Mouse (Mus musculus): ENCODE measurements at regions not wholly inside any gene's neighbourhood (a gene's known extent, or its start where the extent isn't known, plus 50 kb on each side); places are given as distances from the start of the nearest gene placed in this dataset.

DNA sequence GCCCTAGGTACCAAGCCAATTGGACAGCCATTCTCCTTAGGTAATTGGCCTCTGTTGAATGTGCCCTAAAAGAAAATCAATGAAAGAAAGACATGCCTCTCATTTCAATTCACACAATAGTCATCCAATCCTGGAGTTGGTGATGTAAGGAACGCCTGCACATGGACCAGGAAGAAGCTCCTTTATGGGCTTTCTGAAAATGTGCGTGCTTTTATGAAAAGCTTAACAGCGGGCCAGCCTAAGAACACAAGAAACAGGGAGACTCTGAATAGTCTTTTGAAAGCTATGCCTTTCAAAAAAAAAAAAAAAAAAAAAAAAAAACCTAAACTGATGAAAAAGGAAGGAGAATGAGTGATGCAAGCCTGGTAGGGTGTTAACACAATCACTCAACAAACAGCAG, 183.1 kb downstream of the Pcdh19 start:
- H3K27ac ChIP-seq = no peak overlapping the region
- no peak for ATAC-seq
- H3K36me3 ChIP-seq = no peaks in the 10 kb centered on the region
- H3K27me3 ChIP-seq (replicated peaks) = no peaks in the 10 kb centered on the region
- no peaks in the 10 kb centered on the region for H3K4me1 ChIP-seq (replicated peaks)
- H3K9ac ChIP-seq = no peak overlapping the region
- H3K4me3 ChIP-seq (replicated peaks) = no peak overlapping the region
- H3K9me3 ChIP-seq = no peaks in the 10 kb centered on the region
- WGBS = 83% methylated on average over 3 of the region's 3 CpGs
- H3K4me2 ChIP-seq (replicated peaks) = no peak overlapping the region

DNA sequence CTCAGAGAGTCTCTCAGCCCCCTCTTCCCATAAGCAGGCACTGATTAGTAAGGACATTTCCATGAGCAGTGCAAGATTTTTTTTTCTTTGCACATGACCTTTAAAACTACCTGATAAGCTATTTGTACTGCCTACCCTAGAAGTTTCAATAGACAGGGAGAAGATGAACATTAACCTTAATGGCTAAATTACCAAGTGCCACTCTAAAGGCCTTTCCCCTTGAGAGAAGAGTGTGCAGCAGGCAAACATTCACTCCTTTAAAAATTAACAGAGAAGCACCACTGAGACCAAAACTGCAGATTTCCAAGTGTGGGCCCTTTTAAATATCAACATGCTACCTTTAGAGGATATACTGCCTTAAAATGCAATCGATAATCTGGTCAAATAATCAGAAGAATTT, 226.9 kb downstream of the Pcdh19 start:
- WGBS = 63% methylated on average over 1 of the region's 1 CpGs
- ATAC-seq = peak; percentile 66; the same call in 1 of the 2 replicates
- H3K9me3 ChIP-seq = no peaks in the 10 kb centered on the region
- H3K4me2 ChIP-seq (replicated peaks) = no peak overlapping the region
- H3K27ac ChIP-seq = no peak overlapping the region
- no peak overlapping the region for H3K4me3 ChIP-seq (replicated peaks)
- H3K4me1 ChIP-seq (replicated peaks) = no peaks in the 10 kb centered on the region
- H3K36me3 ChIP-seq = no peaks in the 10 kb centered on the region
- H3K9ac ChIP-seq = no peak overlapping the region
- H3K27me3 ChIP-seq (replicated peaks) = no peaks in the 10 kb centered on the region

DNA sequence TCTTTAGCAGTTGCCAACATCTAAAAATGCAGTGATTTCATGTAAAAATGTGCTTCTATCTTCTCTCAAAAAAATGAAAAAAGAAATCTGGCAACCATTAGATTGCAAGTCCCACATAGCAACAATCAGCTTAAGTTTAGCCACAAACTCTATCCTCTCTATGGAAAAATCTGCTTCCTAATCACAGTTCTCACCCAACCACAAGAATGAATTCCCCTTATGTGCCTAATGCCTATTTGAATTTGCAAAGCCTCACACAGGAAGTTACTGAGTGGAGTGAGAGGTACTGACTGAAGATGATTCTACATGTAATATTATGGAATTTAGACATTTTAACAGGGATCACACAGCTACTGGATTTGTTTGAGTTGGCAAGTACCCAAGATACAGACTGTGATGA, 241.4 kb downstream of the Pcdh19 start:
- Histone ChIP-seq H3K27me3 (replicated peaks) (no peaks in the 10 kb centered on the region), H3K9me3 (no peaks in the 10 kb centered on the region), H3K36me3 (no peaks in the 10 kb centered on the region), H3K9ac (no peak overlapping the region), H3K4me3 (replicated peaks) (no peak overlapping the region), H3K4me2 (replicated peaks) (no peak overlapping the region), H3K4me1 (replicated peaks) (no peaks in the 10 kb centered on the region), H3K27ac (no peak overlapping the region)
- no peak for ATAC-seq

DNA sequence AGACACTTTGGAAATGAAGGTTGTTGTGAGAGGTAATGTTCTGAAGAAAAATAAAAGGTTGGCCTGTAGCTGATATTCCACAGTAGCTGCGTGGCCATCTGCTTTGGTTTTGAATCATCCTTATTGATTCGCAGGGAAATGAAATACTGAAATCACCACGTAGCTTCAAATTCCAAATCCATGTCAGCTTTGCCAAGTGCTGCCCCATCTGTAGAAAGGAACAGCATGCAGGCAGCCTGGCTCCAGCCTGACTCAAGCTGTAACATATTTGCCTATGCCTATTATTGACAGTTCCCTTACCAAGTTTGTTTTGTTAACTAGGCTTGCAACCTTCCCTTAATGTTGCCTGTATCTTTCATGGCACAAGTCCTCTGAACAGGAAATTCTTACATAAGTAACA, 286.3 kb downstream of the Pcdh19 start:
- WGBS = 84% methylated on average over 3 of the region's 3 CpGs
- no peaks in the 10 kb centered on the region for H3K4me1 ChIP-seq (replicated peaks)
- no peaks in the 10 kb centered on the region for H3K9me3 ChIP-seq
- H3K27ac ChIP-seq = no peak overlapping the region
- H3K36me3 ChIP-seq = no peaks in the 10 kb centered on the region
- no peak overlapping the region for H3K9ac ChIP-seq
- H3K4me2 ChIP-seq (replicated peaks) = no peak overlapping the region
- ATAC-seq = no peak
- H3K4me3 ChIP-seq (replicated peaks) = no peak overlapping the region
- H3K27me3 ChIP-seq (replicated peaks) = no peaks in the 10 kb centered on the region

DNA sequence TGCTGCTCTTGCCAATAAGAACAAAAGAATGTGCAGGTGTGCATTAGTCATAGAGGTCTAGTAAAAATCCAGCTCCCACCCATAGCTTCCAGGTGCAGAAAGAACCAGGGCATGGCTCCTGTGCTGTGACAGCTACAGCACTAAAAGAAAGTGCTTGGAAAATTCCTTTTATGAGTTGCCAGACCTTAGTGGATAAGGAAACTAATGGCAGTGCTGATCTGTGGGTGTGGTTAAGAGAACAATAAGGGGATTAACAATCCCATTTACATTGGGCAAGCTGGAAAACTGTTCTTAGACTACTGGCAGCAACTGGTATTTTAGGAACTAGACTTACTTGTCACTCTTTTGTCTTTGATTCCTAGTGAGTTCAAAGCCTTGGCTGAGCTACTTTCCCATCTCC, 301.0 kb downstream of the Pcdh19 start:
- no peak overlapping the region for H3K27ac ChIP-seq
- no peaks in the 10 kb centered on the region for H3K4me1 ChIP-seq (replicated peaks)
- no peaks in the 10 kb centered on the region for H3K27me3 ChIP-seq (replicated peaks)
- no peak for ATAC-seq
- no peaks in the 10 kb centered on the region for H3K9me3 ChIP-seq
- no peak overlapping the region for H3K9ac ChIP-seq
- H3K36me3 ChIP-seq = no peaks in the 10 kb centered on the region
- H3K4me2 ChIP-seq (replicated peaks) = no peak overlapping the region
- H3K4me3 ChIP-seq (replicated peaks) = no peak overlapping the region

DNA sequence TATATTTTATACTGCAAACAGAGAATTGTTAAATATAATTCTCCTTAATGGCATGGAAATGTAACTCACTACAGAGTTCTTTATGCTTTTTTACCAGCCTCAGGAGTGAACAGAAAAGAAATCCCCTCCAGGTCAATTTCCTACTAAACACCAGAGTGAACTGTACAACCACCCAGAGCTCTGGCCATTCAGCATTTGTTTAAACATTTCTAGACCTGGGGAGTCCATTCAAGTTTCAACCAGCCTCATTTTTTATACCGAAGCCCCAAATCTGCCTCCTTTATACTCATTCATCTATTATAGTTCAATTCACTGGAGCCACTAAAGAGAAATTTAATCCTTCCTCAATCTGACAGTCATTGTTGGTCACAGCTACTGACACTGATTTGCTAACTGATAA, 314.8 kb downstream of the Pcdh19 start:
- ATAC-seq = no peak
- Histone ChIP-seq H3K36me3 (no peaks in the 10 kb centered on the region), H3K27ac (no peak overlapping the region), H3K4me1 (replicated peaks) (no peaks in the 10 kb centered on the region), H3K9me3 (no peaks in the 10 kb centered on the region), H3K4me2 (replicated peaks) (no peak overlapping the region), H3K4me3 (replicated peaks) (no peak overlapping the region), H3K9ac (no peak overlapping the region), H3K27me3 (replicated peaks) (no peaks in the 10 kb centered on the region)
- WGBS = 83% methylated on average over 1 of the region's 1 CpGs

DNA sequence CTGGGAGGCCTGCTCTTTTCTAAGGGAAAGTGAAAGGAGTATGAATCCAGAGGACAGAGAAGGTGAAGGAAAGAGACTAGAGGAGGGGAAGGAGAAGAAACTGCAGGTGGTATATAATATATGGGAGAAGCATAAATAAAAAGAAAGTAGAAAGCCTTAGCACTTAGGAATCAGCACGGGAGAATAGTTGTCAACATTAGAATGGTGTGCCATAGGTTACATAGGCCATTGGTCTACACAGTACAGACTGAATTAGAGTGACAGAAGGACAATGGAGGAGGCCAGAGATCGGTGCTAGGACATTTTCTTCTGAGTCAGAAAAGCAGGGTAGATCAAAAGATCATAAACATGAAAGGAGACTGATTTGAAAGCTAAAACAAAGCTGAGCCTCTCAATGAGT, 315.7 kb downstream of the Pcdh19 start:
- ATAC-seq = no peak
- H3K4me1 ChIP-seq (replicated peaks) = no peaks in the 10 kb centered on the region
- no peak overlapping the region for H3K27ac ChIP-seq
- H3K4me2 ChIP-seq (replicated peaks) = no peak overlapping the region
- WGBS = 70% methylated on average over 2 of the region's 2 CpGs
- H3K36me3 ChIP-seq = no peaks in the 10 kb centered on the region
- no peak overlapping the region for H3K9ac ChIP-seq
- no peaks in the 10 kb centered on the region for H3K9me3 ChIP-seq
- H3K27me3 ChIP-seq (replicated peaks) = no peaks in the 10 kb centered on the region
- H3K4me3 ChIP-seq (replicated peaks) = no peak overlapping the region

DNA sequence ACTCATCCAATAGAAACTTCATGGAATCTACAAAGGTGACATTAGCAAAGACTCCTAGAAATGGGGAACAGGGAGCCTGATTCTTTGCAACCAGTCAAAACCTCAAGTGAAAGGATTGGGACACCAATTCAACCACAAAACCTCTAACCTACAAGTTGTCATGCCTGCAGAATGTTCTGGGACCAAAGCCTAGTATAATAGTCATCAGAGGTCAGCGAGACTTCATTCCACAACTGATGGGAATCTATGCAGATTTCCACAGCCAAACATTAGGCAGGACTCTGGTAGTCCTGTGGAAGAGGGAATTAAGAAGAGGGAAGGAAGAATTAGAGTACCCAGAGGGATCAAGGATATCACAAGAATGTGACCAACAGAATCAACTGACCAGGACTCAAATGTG, 316.4 kb downstream of the Pcdh19 start:
- Histone ChIP-seq H3K27me3 (replicated peaks) (no peaks in the 10 kb centered on the region), H3K27ac (no peak overlapping the region), H3K9ac (no peak overlapping the region), H3K4me2 (replicated peaks) (no peak overlapping the region), H3K4me3 (replicated peaks) (no peak overlapping the region), H3K9me3 (no peaks in the 10 kb centered on the region), H3K36me3 (no peaks in the 10 kb centered on the region), H3K4me1 (replicated peaks) (no peaks in the 10 kb centered on the region)
- ATAC-seq = no peak
- WGBS = 83% methylated on average over 1 of the region's 1 CpGs

DNA sequence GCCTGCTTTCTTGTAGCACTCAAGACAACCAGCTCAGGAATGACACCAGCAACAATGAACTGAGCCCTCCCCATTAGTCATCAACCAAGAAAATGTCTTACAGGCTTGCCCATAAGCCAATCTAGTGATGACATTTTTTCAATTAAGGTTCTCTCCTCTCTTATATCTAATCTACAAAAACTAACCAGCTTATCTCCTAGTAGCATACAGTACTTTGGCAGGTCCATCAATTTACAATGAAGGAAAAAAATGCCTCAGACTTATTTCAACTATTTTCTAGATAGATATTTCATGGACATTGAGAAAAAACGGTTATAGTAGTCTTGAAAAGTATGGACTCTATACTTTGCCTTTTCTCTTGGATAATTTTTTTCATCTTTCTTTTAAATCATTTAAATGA, 328.0 kb downstream of the Pcdh19 start:
- Histone ChIP-seq H3K9me3 (no peaks in the 10 kb centered on the region), H3K4me2 (replicated peaks) (no peak overlapping the region), H3K27ac (no peak overlapping the region), H3K4me1 (replicated peaks) (no peaks in the 10 kb centered on the region), H3K4me3 (replicated peaks) (no peak overlapping the region), H3K27me3 (replicated peaks) (no peaks in the 10 kb centered on the region), H3K36me3 (no peaks in the 10 kb centered on the region), H3K9ac (no peak overlapping the region)
- no peak for ATAC-seq
- 74% methylated on average over 1 of the region's 1 CpGs for WGBS

Measured in intestine, embryonic 15.5 days (tissue).